Mouse (Mus musculus) bone marrow macrophage, adult 2 months (primary cell): ENCODE results near the gene Tsc1. TPM values are rescaled to one million over a fixed set of nuclear protein-coding genes. Genes with fewer than 3 reads are reported as not detected.

Source experiments
- H3K27ac ChIP-seq: 2 replicates; pipeline ENCODE4 v1.5.1; 2012; ENCODE audit warnings: low read depth, low read length; ENCODE audit not compliant: insufficient read depth
- H3K4me1 ChIP-seq: 2 replicates; pipeline ENCODE4 v1.6.1; 2012; ENCODE audit warnings: low read length; ENCODE audit not compliant: control insufficient read depth, insufficient read depth
- H3K4me3 ChIP-seq: 2 replicates; pipeline ENCODE4 v1.5.1; 2012; ENCODE audit warnings: mild to moderate bottlenecking, low read length, moderate library complexity; ENCODE audit not compliant: insufficient read depth
- CTCF ChIP-seq: IDR thresholded peaks from 2 replicates; pipeline ENCODE4 v1.5.1; 2012; ENCODE audit warnings: low read depth, mild to moderate bottlenecking, low read length, moderate library complexity
- POLR2A ChIP-seq: IDR thresholded peaks from 2 replicates; pipeline ENCODE4 v1.6.1; 2012; ENCODE audit warnings: mild to moderate bottlenecking, low read depth, low read length, borderline replicate concordance
- polyA plus RNA-seq: library from polyadenylated mRNA; stranded (reverse); fragments of >200 nt; gene quantifications from 2 replicates; pipeline ENCODE4 v1.2.4, GENCODE M21; 2012; ENCODE audit not compliant: missing spikeins, insufficient read depth, insufficient read length

Tsc1 gene
- polyA plus RNA-seq, 1 experiment = 19.0 TPM

- no peak overlapping the region for H3K4me3 ChIP-seq
- no peak overlapping the region for H3K27ac ChIP-seq
- peaks cover 13% of the 10 kb centered on the region for H3K4me1 ChIP-seq
- no peak for TF ChIP-seq POLR2A
- no peak for TF ChIP-seq CTCF
These were observed 16.2 kb upstream of the Tsc1 start for GRCm38 (mm10) chr2:28624870-28625269.

GRCm38 (mm10) chr2:28626038-28626437 lies 15.0 kb upstream of the Tsc1 start:
- peaks cover 16% of the 10 kb centered on the region for H3K4me1 ChIP-seq
- no peak for TF ChIP-seq POLR2A
- TF ChIP-seq CTCF = no peak
- H3K4me3 ChIP-seq = no peak overlapping the region
- H3K27ac ChIP-seq = no peak overlapping the region

- Histone ChIP-seq H3K27ac (no peak overlapping the region), H3K4me1 (peaks cover 10% of the 10 kb centered on the region), H3K4me3 (no peak overlapping the region)
- TF ChIP-seq POLR2A (no peak), CTCF (no peak)
These were observed 13.0 kb upstream of the Tsc1 start for GRCm38 (mm10) chr2:28628053-28628452.

GRCm38 (mm10) chr2:28629911-28630381 lies 11.1 kb upstream of the Tsc1 start:
- no peak overlapping the region for H3K4me3 ChIP-seq
- TF ChIP-seq POLR2A (no peak), CTCF (no peak)
- no peak overlapping the region for H3K27ac ChIP-seq
- H3K4me1 ChIP-seq = peaks cover 10% of the 10 kb centered on the region

- Histone ChIP-seq H3K4me3 (no peak overlapping the region), H3K27ac (no peak overlapping the region), H3K4me1 (peaks cover 10% of the 10 kb centered on the region)
- TF ChIP-seq POLR2A (no peak), CTCF (no peak)
These were observed 8.4 kb upstream of the Tsc1 start for GRCm38 (mm10) chr2:28632626-28633025.

GRCm38 (mm10) chr2:28633136-28633535 lies 7.9 kb upstream of the Tsc1 start:
- TF ChIP-seq POLR2A (no peak), CTCF (0 out of 2 replicates have a peak, but pooled peaks have one; percentile 22)
- no peak overlapping the region for H3K4me3 ChIP-seq
- no peak overlapping the region for H3K27ac ChIP-seq
- peaks cover 10% of the 10 kb centered on the region for H3K4me1 ChIP-seq

GRCm38 (mm10) chr2:28635199-28635598 lies 5.8 kb upstream of the Tsc1 start:
- no peak overlapping the region for H3K27ac ChIP-seq
- no peak overlapping the region for H3K4me3 ChIP-seq
- TF ChIP-seq CTCF (no peak), POLR2A (no peak)
- 0 out of 2 replicates have a peak, but pooled peaks cover under 1% of the 10 kb centered on the region for H3K4me1 ChIP-seq

GRCm38 (mm10) chr2:28637106-28637845 lies 3.8 kb upstream of the Tsc1 start:
- H3K27ac ChIP-seq = no peak overlapping the region
- TF ChIP-seq POLR2A = no peak
- TF ChIP-seq CTCF = no peak
- peaks cover 3% of the 10 kb centered on the region; the same call in 1 of the 2 replicates for H3K4me1 ChIP-seq

GRCm38 (mm10) chr2:28638352-28638751 lies 2.7 kb upstream of the Tsc1 start:
- H3K4me3 ChIP-seq = no peak overlapping the region
- no peak for TF ChIP-seq CTCF
- no peak for TF ChIP-seq POLR2A
- H3K27ac ChIP-seq = no peak overlapping the region
- H3K4me1 ChIP-seq = peaks cover 10% of the 10 kb centered on the region

More at GRCm38 (mm10) chr2:28637106-28637845, 3.8 kb upstream of the Tsc1 start:
- no peak overlapping the region for H3K4me3 ChIP-seq

- TF ChIP-seq CTCF (no peak), POLR2A (no peak)
- H3K27ac ChIP-seq = no peak overlapping the region
- no peak overlapping the region for H3K4me3 ChIP-seq
- peaks cover 10% of the 10 kb centered on the region for H3K4me1 ChIP-seq
These were observed 2.1 kb upstream of the Tsc1 start for GRCm38 (mm10) chr2:28638886-28639285.
